Mouse (Mus musculus) c-Kit-positive CD71-positive TER-119-positive erythroid progenitor cells, embryonic 14.5 days (primary cell): ENCODE results near the gene Zmynd19.

ENCODE experiments used
- DNase-seq: peaks from one replicate; pipeline ENCODE4 v3.0.0-alpha.2; 2013; ENCODE audit warnings: low spot score

Zmynd19 gene

DNA sequence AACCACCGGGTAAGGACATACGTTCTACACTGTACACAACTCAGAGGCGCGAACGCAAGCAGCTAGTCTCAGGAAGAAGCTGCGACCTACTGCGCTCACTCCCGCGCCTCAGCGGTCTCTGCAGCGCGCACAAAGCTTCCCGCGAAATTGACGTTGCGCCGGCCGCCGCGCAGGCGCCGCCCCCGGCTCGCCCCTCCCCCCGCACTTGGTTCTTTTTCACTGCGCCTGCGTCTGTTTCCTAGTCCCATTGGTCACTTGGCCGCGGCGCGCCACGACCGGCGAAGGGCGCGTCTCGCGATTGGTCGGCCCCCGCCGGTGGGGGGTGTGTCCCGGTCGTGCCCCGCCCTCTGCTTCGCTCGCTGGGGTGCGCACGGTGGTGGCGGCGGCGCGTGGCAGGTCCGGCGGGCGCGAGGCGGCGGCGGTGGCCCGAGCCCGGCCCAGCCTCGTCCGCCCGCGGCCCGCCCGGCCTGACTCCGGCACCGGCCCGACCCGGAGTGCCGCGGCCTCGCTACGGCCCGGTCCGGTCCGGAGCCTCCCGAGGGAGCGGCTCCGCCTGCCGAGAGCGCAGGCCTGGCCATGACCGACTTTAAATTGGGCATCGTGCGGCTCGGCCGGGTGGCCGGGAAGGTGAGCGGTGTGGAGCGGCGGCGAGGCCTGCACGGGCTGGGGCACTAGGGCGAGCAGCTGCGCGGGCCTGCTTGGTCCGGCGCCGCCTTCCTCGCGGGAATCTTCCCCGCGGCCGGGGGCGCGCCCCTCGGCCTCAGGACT, at the start of gene Zmynd19:
Gene Zmynd19 (plus strand): TSS at position 372 of the 768 bp plus-strand sequence.
- peak; percentile 94 for DNase-seq

DNA sequence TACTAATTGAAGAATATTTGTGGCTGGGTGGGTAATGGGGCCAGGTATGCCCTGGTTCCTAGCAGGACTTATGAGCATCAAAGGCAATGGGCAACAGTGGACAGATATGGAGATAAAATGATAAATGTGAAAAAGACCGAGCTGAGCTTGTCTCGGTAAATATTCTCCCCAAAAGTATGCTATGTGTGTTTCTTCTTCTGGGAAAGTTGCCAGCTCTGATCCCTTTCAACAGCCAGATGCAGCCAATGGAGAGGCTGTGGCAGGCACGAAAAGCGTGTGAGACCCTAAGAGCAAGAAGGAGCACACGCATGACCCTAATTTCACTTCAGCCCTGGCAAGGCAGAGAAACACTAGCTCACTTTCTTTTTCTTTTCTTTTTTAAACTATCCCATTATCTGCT, 48.5 kb upstream of the Zmynd19 start:
- no peak for DNase-seq

GRCm38 (mm10) chr2:24902999-24903398, 46.6 kb upstream of the Zmynd19 start:
- no peak for DNase-seq

DNA sequence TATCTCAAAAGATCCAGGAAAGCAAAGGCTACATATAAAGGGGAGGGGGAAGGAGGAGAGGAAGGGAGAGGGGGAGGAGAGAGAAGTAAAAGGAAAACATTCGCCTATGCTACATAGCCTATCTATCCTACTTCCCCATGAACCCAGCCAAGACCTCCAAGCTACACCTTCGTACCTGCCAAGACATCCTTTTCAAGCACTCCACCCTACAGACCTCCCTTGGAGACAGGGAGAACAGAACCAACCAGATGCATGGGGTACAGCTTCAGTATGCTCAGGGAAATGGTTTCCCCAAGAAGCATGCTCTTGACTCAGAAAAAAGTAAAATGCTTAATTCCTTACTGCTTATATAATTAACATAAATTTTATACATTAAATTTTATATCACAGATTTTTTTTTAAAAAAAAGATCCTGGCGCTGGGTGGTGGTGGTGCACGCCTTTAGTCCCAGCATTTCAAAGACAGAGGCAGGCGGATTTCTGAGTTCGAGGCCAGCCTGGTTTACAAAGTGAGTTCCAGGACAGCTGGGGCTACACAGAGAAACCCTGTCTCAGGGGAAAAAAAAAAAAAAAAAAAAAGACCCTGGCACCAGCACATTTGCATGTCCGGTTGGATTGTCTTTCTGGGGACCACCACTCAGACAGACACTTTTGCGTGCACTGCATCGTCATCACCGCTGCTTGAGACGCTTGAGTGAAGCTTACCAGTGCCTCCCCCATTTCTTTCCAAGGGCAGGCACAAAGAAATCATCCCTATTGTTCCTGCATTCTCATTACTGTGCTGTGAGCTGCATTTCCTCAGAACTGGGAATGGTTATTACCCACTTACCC, 44.6 kb upstream of the Zmynd19 start:
- DNase-seq = no peak

GRCm38 (mm10) chr2:24905653-24906155, 43.9 kb upstream of the Zmynd19 start:
- no peak for DNase-seq

DNA sequence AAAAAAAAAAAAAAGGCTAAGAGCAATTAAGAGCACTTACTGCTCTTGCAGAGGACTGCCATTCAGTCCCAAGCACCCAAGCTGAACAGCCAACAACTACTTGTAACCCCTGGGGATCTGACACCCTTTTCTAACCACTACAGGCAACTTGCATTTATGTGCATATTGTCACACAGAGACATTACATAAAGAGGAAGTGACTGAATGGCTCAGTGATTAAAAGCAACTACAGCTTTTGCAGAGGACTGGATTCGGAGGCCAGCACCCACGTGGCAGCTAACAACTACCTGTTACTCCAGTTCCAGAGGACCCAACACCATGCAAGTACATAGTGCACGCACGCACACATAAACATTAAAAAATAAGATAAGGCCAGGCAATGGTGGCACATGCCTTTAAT, 39.1 kb upstream of the Zmynd19 start:
- DNase-seq = no peak

DNA sequence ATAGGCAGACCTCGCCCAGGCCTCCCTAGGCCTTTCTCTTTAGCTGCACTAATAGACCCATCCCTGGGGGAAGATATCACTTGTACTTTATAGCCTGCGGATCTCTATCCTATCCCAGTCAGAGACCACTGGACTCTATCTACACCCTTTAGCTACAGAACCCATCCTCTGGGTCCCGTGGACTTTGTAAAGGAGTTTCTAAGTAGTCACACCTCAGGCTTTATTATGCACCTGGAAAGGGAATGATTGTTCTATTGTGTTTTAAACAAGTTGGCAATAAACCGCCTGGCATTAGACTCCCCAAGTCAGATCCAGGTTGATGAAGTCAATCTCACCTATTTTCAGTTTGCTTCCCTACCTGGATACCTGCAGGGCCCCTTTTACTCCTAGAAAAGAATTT, 37.4 kb upstream of the Zmynd19 start:
- no peak for DNase-seq

DNA sequence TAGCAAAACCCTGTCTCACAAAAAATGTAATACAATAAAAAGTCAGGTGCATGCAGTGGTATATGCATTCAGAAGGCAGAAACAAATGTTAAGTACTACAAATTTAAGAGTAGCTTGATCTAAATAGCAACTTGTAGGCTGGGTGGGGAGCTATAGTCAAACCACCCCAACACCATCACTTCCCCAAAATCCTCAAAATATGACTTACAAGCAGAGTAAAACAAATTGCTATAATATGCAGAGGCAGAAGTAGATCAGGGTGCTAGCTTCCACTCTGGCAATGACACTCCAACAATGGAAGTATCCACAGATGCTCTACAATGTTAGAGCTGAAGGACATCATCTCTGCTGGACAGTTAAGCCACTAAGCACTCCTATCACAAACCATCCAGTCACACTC, 37.0 kb upstream of the Zmynd19 start:
- no peak for DNase-seq

- DNase-seq = no peak
Measured at GRCm38 (mm10) chr2:24914762-24915161, 34.8 kb upstream of the Zmynd19 start.

DNA sequence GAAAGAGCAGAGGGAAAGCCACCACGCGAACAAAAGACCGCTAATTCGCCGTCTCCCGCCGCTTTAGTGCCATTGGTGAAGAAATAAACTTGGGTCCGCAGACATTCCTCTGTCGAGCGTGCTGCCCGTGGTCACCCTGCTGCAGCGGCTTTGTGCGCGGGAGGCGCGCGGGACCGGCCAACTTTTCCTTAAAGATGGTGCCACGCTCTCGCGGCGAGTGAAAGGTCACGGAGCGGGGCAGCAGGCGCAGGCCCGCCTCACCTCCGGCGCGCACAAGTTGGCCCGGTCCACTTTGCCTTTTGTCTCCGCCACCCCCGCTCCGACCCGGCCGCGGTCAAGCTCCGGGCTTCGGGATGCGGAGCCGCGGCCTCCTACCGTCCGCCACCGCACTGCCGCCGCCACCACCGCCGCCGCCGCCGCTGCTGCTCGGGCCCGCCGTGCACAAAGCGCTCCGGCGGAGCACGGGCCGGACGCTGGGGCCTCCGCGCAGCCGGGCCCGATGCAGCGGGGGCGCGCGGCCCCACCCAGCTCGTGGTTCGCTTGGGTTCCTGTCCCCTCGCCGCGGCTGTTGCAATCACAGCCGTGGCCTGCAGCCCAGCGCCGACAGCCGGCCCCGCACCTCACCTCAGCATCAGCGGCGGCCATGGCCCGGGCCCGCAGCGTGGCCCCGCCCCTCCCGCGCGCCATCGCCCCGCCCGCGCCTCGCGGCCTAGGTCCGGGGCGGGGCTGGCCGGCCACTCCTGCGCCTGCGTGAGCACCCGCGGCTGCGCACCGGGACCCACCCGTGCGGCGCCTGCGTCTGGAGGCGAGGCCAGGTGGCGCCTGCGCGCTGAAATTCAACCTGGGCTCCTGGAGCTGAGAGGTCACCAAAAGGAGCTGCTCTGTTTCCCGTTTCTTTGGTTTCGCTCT, 30.4 kb upstream of the Zmynd19 start, which contains the start of gene Ehmt1:
Gene Ehmt1 (minus strand): TSS at position 685 of the 909 bp plus-strand sequence.
- peak; percentile 86 for DNase-seq

DNA sequence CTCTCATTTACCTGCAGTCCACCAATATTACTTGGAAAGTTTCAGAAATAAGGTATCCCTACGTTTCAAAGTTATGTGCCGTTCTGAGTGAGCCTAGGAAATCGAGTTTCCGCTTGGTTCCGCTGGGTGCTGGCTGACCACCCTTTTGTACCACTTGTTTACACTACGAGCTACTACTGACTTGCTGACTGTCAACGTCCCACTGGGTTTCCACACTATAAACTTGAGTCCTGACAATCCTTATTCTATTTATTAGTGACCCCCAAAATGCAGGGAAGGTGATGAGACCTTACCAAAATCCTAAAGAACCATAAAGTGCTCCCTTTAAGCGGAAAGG, 29.8 kb upstream of the Zmynd19 start:
- DNase-seq = no peak

DNA sequence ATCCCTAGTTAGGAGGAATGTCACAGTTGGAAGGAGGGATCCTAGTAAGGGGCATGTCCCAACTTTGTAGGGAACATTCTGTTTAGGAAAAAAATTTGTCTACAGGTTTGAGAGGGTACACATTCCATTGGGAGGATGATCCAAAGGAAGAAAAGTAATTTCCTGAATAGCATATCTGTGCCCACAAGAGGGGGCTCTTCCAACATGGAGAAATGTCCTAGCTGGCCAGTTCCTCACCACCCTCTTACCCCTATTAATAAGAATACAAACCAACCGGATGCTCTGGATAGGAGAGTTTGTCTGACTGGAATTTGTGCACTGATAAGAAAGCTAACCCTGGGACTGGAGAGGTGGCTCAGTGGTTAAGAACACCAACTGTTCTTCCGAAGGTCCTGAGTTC, 26.0 kb upstream of the Zmynd19 start:
- no peak for DNase-seq

GRCm38 (mm10) chr2:24925284-24925683, 24.3 kb upstream of the Zmynd19 start:
- DNase-seq = no peak

DNA sequence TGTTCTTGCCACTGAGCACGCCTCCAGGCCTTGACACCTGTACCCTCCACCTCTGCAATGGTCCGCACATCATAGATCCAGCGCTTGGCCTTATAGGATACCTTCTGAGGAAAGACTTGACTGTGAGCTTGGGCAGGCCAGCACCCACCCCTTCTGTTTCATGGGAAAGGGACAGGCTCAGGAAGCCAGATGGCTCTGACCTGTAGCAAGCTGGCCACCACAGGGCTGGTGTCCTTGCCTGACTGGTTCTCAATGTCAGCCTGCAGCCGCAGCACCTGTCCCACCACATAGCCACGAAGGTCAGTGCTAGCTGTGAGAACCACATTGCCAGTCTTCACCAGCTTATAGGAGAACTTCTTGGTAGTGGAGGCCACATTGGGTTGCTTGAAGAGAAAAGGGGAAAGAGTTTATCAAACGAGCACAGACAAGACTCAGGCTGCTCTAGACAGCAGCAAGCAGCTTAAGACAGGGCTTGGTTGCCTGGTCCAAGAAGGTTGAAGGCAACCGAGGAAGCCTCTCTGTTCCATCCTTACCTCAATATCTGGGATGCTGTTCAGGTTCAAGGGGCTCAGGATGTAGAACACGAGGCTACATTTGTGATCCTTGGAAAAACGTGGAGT, 23.1 kb upstream of the Zmynd19 start:
- DNase-seq = no peak

GRCm38 (mm10) chr2:24926965-24927358, 22.6 kb upstream of the Zmynd19 start:
- no peak for DNase-seq

GRCm38 (mm10) chr2:24927810-24928479, 21.6 kb upstream of the Zmynd19 start:
- DNase-seq = no peak

DNA sequence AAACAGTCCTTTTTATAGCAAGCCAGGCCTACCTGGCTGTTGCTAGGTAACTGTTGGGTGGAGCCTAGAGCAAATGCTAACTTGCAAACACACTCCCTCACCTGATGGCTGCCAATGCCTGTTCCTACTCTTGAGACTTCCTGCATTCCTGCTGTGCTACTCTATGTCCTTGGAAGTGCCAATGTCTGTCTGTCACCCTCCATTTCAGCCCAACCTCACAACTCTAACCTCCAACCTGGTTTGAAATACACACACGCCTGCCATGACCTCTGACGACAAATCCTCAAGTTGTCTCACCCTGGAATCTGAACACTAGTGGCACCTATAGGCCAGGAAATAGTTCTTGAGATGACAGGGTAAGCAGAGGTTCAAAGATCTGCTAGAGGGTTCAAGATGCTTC, 20.5 kb upstream of the Zmynd19 start:
- DNase-seq = no peak

DNA sequence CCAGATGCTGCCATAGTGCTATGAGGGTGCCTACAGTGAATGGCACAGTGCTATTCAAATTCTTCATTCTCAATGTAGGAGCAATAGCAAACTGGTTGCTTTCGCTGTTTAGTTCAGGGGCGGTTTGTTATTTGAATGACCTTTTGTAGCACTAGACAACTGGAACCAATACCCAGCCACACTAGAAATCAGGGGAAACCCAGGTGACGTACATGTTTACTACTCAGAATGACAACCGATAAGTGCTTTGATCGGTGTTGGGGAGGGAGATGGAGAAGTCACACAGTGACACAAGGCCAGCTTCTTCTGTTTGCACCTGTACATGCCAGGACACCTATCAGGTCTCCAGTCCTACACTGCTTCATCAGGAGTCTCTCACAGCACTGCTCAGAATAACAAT, 20.0 kb upstream of the Zmynd19 start:
- no peak for DNase-seq

DNA sequence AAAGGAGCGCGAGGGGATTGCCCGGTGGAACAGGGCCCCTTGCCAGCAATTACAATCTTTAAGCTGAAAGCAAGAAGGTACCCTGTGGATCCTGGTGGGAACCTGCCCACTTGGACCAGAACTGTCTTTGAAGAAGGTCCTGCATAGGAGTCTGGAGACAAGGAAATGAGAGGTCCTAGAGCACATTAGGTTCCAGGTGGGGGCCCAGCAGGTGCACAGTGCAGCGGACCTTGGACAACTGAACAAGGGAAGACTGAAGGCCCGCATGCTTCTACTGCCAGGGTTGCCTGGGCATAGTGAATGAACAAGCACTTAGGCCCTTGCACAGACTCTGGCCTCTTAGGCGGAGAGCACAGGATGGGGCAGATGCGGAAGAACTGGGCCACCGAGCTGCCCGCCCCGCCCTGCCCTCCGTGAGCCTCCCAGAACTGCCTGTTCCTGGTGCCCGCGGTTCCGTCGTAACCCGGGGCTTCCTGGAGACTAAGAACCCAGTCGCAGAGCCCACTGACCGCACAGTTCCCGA, 15.1 kb upstream of the Zmynd19 start:
- no peak for DNase-seq

GRCm38 (mm10) chr2:24935057-24935796, 14.4 kb upstream of the Zmynd19 start, which contains the start of gene Arrdc1:
Arrdc1 (minus strand) TSS chr2:24935252.
- DNase-seq = peak; percentile 95
